Mouse (Mus musculus) kidney, postnatal 4 days (tissue): Measurements from ENCODE around the gene Trim60.
A peak's percentile ranks its signal among the peaks of the same experiment; 100 is the strongest.
"Not testable (repeated sequence)": the region's sequence is repeated elsewhere in the genome, so short reads cannot be mapped to it uniquely, and the experiment has no call there.

ENCODE experiments used
- DNase-seq, 2 experiments: peaks; one replicate each; pipeline ENCODE4 v3.0.0; 2021; ENCODE audit warnings: mixed read lengths in 2 of 2

Trim60 gene

GRCm38 (mm10) chr8:65018423-65018822, at the start of gene Trim60, which contains the start of gene Trim61:
Trim60 (minus strand) TSS chr8:65018584.
Trim61 (minus strand) TSS chr8:65018523.
- no peak for DNase-seq

GRCm38 (mm10) chr8:65067694-65068472, 49.5 kb upstream of the Trim60 start:
- no peak for DNase-seq

GRCm38 (mm10) chr8:65067031-65067430, 48.6 kb upstream of the Trim60 start:
- no peak for DNase-seq

GRCm38 (mm10) chr8:65065622-65066021, 47.2 kb upstream of the Trim60 start:
- DNase-seq: no peak

- DNase-seq: no peak
Observed at GRCm38 (mm10) chr8:65064071-65064470, 45.7 kb upstream of the Trim60 start.

GRCm38 (mm10) chr8:65062195-65062594, 43.8 kb upstream of the Trim60 start:
- DNase-seq: no peak

GRCm38 (mm10) chr8:65056722-65057121, 38.3 kb upstream of the Trim60 start:
- DNase-seq: no peak

- DNase-seq: peak in 1 of 2 experiments; percentile 24
Observed at GRCm38 (mm10) chr8:65053968-65054367, 35.6 kb upstream of the Trim60 start.

GRCm38 (mm10) chr8:65053554-65053953, 35.2 kb upstream of the Trim60 start:
- DNase-seq: no peak

- no peak for DNase-seq
Observed at GRCm38 (mm10) chr8:65047801-65048200, 29.4 kb upstream of the Trim60 start.

GRCm38 (mm10) chr8:65047193-65047592, 28.8 kb upstream of the Trim60 start:
- DNase-seq: no peak

GRCm38 (mm10) chr8:65046565-65046964, 28.2 kb upstream of the Trim60 start:
- DNase-seq: peak in 1 of 2 experiments; percentile 20

GRCm38 (mm10) chr8:65037117-65037533, 18.7 kb upstream of the Trim60 start, which contains the start of gene Apela:
Apela (minus strand) TSS chr8:65037336.
- peak; percentile 59 to 70 for DNase-seq

- no peak for DNase-seq
Observed at GRCm38 (mm10) chr8:65034136-65034535, 15.8 kb upstream of the Trim60 start.

GRCm38 (mm10) chr8:65033056-65033455, 14.7 kb upstream of the Trim60 start:
- DNase-seq: no peak

GRCm38 (mm10) chr8:65032107-65032506, 13.7 kb upstream of the Trim60 start:
- DNase-seq: no peak

GRCm38 (mm10) chr8:65030735-65031485, 12.5 kb upstream of the Trim60 start:
- DNase-seq: no peak

GRCm38 (mm10) chr8:65029776-65030175, 11.4 kb upstream of the Trim60 start:
- no peak for DNase-seq

GRCm38 (mm10) chr8:65028959-65029686, 10.7 kb upstream of the Trim60 start:
- DNase-seq: no peak

- DNase-seq: peak; percentile 84 to 86
Observed at GRCm38 (mm10) chr8:65022485-65022884, 4.1 kb upstream of the Trim60 start.

- not testable (repeated sequence) for DNase-seq
Observed at GRCm38 (mm10) chr8:65007616-65008015, 10.8 kb downstream of the Trim60 start.

- DNase-seq: no peak
Observed at GRCm38 (mm10) chr8:64998806-64999365, 19.5 kb downstream of the Trim60 start.

- DNase-seq: no peak
Observed at GRCm38 (mm10) chr8:64987731-64988130, 30.7 kb downstream of the Trim60 start, which contains the start of gene Trim75. Trim75 (minus strand) TSS chr8:64987831.
